Mouse (Mus musculus) adrenal gland, postnatal 4 days (tissue): Measurements from ENCODE around the gene AI467606. TPM values are rescaled to one million over a fixed set of nuclear protein-coding genes. Genes with fewer than 3 reads are reported as not detected.

Experiments used
- DNase-seq, 2 experiments: peaks; one replicate each; pipeline ENCODE4 v3.0.0; 2021 to 2022; ENCODE audit warnings: low spot score in 2 of 2, mixed read lengths in 2 of 2
- total RNA-seq, 2 experiments: library from RNA; stranded (reverse); gene quantifications; 2 replicates each; pipeline ENCODE4 v1.2.3; 2021

AI467606 gene
- total RNA-seq, 2 experiments from 2014 or later, result 1.9 to 2.0 TPM

- no peak for DNase-seq
Observed at GRCm38 (mm10) chr7:127090154-127091113, 725 bp upstream of the AI467606 start.

- no peak for DNase-seq
Observed at GRCm38 (mm10) chr7:127093914-127094313, 2.8 kb downstream of the AI467606 start.

GRCm38 (mm10) chr7:127096456-127096855 is 5.3 kb downstream of the AI467606 start:
- no peak for DNase-seq

- DNase-seq, result no peak
Observed at GRCm38 (mm10) chr7:127098521-127098920, 7.4 kb downstream of the AI467606 start.

- DNase-seq, result no peak
Observed at GRCm38 (mm10) chr7:127098950-127099349, 7.8 kb downstream of the AI467606 start.

DNA sequence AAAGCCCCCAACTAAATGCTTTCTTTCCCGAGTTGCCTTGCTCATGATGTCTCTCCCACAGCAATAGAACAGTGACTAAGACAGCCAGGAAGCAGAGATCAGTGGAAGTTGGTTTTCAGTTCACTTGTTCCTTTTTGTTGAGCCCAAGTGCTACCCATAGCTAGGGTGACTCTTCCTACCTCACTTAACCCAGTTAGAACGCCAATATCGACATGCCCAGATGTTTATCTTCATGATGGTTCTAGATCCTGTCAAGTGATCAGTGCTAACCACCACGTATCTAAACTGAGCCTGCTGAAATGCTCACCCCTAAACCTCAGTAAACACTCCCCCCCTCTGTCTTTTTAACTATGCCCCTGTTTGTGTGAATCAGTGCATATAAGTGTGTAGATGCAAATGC is 8.4 kb downstream of the AI467606 start:
- no peak for DNase-seq

DNA sequence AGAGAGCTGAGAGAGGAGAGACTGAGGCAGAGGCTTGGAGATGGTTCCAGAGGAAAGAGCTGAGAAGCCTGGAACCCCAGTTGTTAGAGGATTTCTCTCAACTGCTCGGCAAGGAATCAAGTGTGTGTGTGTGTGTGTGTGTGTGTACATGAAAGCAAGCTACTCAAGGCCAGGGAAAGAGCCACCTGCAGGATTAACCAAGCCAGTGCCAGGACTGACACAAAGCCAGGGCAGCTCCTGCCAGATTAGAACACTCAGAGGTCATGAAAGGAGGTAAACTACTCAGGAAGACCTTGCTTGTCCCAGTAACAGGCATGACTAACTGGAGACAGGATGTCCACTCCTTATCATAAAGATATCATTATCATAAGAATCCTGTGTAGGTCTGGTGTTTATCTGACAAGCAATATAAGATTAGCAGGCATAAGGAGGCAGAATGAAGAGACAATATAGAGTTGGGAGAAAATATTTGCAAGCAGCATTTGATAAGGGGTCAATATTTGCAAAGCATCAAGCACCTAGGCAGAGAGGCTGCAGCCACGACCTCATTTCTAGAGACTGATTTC is 10.4 kb downstream of the AI467606 start:
- DNase-seq, result no peak

- no peak for DNase-seq
Observed at GRCm38 (mm10) chr7:127102148-127102547, 11.0 kb downstream of the AI467606 start.

GRCm38 (mm10) chr7:127103960-127104359 is 12.8 kb downstream of the AI467606 start:
- no peak for DNase-seq

GRCm38 (mm10) chr7:127104560-127105332 is 13.6 kb downstream of the AI467606 start:
- peak in 1 of 2 experiments; percentile 53 for DNase-seq

- DNase-seq, result no peak
Observed at GRCm38 (mm10) chr7:127105551-127105950, 14.4 kb downstream of the AI467606 start.

DNA sequence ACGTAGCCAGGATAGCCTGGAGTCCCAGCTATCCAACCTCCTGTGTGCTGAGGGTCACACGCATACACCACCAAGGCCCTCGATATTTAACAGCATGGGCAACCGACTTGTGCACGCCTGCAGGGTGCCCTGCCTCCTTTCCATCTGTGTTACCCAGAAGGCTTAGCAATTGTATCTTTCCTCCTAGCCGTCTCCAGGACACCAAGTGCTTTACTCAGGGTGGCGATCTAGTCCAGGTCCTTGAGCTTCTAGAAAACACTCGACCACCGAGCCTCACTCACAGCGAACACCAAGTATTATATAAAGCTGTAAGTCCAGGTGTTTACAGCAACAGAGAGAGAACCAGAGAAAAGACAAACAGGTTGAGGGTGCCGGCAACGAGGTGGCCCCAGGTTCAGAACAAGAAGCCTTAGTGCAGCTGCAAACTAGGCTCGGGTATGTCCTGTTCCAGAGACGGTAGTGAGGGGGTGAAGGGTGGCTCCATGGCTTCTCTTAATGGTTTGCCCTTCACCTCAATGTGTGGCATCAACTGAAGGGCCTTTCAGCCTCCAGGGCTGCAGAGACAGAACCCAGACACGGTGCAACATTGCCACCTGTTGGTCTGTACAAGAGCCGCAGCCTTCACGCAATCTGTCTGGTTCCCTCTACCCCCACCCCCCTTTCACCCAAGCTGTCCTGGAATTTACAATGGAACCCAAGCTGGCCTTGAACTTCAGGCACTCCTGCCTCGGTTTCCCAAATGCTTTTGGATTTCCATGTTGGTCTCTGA is 19.3 kb downstream of the AI467606 start:
- DNase-seq, result peak in 1 of 2 experiments; percentile 39

DNA sequence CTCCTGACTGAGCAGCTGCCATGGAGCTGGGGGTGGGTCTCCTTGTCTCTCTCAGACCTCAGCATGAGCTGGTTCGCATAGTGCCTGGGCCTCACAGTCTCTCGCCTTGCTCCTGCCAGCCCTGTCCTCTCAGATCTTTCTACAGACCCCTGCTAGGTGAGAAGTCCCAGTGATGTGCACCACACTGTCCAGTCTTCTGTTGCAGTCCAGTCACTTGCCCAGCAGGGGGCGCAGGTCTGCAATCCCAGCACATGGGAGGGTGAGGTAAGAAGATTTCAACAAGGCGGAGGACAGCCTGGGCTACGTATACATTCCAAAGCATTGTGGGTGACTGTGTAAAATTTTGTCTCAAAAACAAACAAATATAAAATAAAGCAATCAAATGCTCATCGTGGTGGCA is 20.3 kb downstream of the AI467606 start:
- no peak for DNase-seq

- no peak for DNase-seq
Observed at GRCm38 (mm10) chr7:127112251-127112841, 21.2 kb downstream of the AI467606 start.

- no peak for DNase-seq
Observed at GRCm38 (mm10) chr7:127112921-127113597, 21.9 kb downstream of the AI467606 start.

DNA sequence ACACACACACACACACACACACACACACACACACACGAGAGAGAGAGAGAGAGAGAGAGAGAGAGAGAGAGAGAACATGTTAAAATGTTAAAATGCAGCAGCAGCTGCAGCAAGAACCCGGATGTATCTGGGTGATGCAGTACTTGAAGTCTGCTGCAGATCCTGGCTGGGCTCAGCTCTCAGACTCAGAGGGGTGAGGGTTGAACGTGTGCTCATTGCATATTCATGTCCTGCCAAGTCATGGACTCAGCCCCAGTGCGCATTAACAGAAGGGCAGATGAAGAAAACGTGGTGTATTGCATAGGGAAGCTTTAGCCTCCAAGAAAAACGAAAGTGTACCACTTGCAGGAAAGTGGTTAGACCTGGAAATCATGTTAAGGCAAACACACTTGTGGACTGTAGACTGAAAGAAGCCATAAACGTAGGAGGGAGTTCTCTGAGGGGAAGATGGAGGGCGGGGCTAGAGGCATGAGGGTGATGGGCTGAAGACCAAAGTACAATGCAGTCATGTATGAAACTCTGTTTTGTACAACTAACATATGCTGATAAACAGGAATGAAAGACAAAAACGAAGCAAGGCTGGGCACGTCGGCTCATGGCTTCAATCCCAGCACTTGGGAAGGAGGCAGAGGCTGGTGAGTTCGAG is 22.6 kb downstream of the AI467606 start:
- no peak for DNase-seq

GRCm38 (mm10) chr7:127114920-127115319 is 23.8 kb downstream of the AI467606 start:
- no peak for DNase-seq

DNA sequence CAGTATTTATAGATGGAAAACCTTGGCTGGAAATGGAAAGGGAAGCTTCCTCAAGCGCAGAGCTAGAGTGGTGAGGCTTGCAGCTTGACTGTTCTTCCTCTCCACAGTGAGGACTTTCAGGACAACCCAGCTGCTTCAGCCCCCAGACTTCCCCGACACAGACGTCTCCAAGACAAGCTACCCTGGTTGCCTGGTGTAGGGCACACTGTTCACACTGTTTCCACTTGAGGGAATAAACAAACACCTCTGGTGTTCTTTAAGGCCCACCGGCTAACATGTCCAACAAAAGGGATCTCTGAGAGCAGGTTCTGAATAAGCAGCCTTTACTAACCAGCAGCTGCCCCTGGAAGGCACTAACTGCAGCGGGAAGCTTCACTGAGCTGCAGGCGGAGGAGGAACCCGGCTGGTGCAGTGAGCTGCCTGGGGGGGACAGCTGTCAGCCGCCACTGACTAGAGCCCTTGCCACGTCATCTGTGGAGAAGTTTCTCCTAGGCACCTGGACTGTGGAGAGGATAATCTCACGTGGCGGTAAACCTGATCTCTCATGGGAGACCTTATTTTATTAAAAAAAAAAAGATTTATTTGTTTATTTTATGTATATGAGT is 25.3 kb downstream of the AI467606 start:
- no peak for DNase-seq

- no peak for DNase-seq
Observed at GRCm38 (mm10) chr7:127117948-127118347, 26.8 kb downstream of the AI467606 start.
